Mouse (Mus musculus): ENCODE results near the gene Nol4l. TPM values are rescaled to one million over a fixed set of nuclear protein-coding genes. Genes with fewer than 3 reads are reported as not detected.

Nol4l gene
- polyA plus RNA-seq, 1 experiment from 2014 or later: 5.8 TPM

GRCm38 (mm10) chr2:153444254-153445136 lies 85.3 kb downstream of the Nol4l start:
- 2% methylated on average over 29 of the region's 64 CpGs for WGBS (ENCODE audit: missing documents)
- no peaks in the 10 kb centered on the region for H3K36me3 ChIP-seq (ENCODE audit: inconsistent target)
- no peaks in the 10 kb centered on the region for H3K79me2 ChIP-seq (ENCODE audit: inconsistent target)
- H3K27ac ChIP-seq: no peak overlapping the region
- H3K4me3 ChIP-seq (ENCODE audit: inconsistent target): peak overlapping the region; percentile 33

GRCm38 (mm10) chr2:153443434-153444240 lies 86.1 kb downstream of the Nol4l start:
- H3K79me2 ChIP-seq (ENCODE audit: inconsistent target): no peaks in the 10 kb centered on the region
- peak overlapping the region; percentile 13; the same call in 1 of the 2 replicates for H3K4me3 ChIP-seq (ENCODE audit: inconsistent target)
- no peaks in the 10 kb centered on the region for H3K36me3 ChIP-seq (ENCODE audit: inconsistent target)
- no peak overlapping the region for H3K27ac ChIP-seq
- WGBS (ENCODE audit: missing documents): 8% methylated on average over 49 of the region's 59 CpGs

- Histone ChIP-seq H3K79me2 (ENCODE audit: inconsistent target) (no peaks in the 10 kb centered on the region), H3K27ac (no peak overlapping the region), H3K36me3 (ENCODE audit: inconsistent target) (no peaks in the 10 kb centered on the region), H3K4me3 (ENCODE audit: inconsistent target) (no peak overlapping the region)
- 86% methylated on average over 5 of the region's 5 CpGs for WGBS (ENCODE audit: missing documents)
Measured at GRCm38 (mm10) chr2:153442720-153443119, 87.1 kb downstream of the Nol4l start.

- no peaks in the 10 kb centered on the region for H3K79me2 ChIP-seq (ENCODE audit: inconsistent target)
- H3K36me3 ChIP-seq (ENCODE audit: inconsistent target): no peaks in the 10 kb centered on the region
- H3K4me3 ChIP-seq (ENCODE audit: inconsistent target): no peak overlapping the region
- no peak overlapping the region for H3K27ac ChIP-seq
- WGBS (ENCODE audit: missing documents): 96% methylated on average over 3 of the region's 3 CpGs
Measured at GRCm38 (mm10) chr2:153441228-153441627, 88.5 kb downstream of the Nol4l start.

- Histone ChIP-seq H3K27ac (no peak overlapping the region), H3K36me3 (ENCODE audit: inconsistent target) (no peaks in the 10 kb centered on the region), H3K79me2 (ENCODE audit: inconsistent target) (no peaks in the 10 kb centered on the region), H3K4me3 (ENCODE audit: inconsistent target) (no peak overlapping the region)
- WGBS (ENCODE audit: missing documents): 90% methylated on average over 2 of the region's 2 CpGs
Measured at GRCm38 (mm10) chr2:153440755-153441154, 89.0 kb downstream of the Nol4l start.

- Histone ChIP-seq H3K27ac (no peak overlapping the region), H3K36me3 (ENCODE audit: inconsistent target) (0 out of 2 replicates have a peak, but pooled peaks cover 5% of the 10 kb centered on the region)
Measured at GRCm38 (mm10) chr2:153437306-153437659, 92.5 kb downstream of the Nol4l start.

GRCm38 (mm10) chr2:153436641-153437305 lies 93.0 kb downstream of the Nol4l start:
- 79% methylated on average over 6 of the region's 6 CpGs for WGBS (ENCODE audit: missing documents)
- Histone ChIP-seq H3K4me3 (ENCODE audit: inconsistent target) (no peak overlapping the region), H3K27ac (no peak overlapping the region), H3K79me2 (ENCODE audit: inconsistent target) (no peaks in the 10 kb centered on the region), H3K36me3 (ENCODE audit: inconsistent target) (0 out of 2 replicates have a peak, but pooled peaks cover 5% of the 10 kb centered on the region)

More at GRCm38 (mm10) chr2:153437306-153437659, 92.5 kb downstream of the Nol4l start:
- no peak overlapping the region for H3K4me3 ChIP-seq (ENCODE audit: inconsistent target)
- 82% methylated on average over 2 of the region's 2 CpGs for WGBS (ENCODE audit: missing documents)
- no peaks in the 10 kb centered on the region for H3K79me2 ChIP-seq (ENCODE audit: inconsistent target)

- 97% methylated on average over 6 of the region's 9 CpGs for WGBS (ENCODE audit: missing documents)
- H3K27ac ChIP-seq: no peak overlapping the region
- 0 out of 2 replicates have a peak, but pooled peaks cover 5% of the 10 kb centered on the region for H3K36me3 ChIP-seq (ENCODE audit: inconsistent target)
Measured at GRCm38 (mm10) chr2:153434880-153435831, 94.6 kb downstream of the Nol4l start.

GRCm38 (mm10) chr2:153433859-153434258 lies 95.9 kb downstream of the Nol4l start:
- Histone ChIP-seq H3K27ac (no peak overlapping the region), H3K36me3 (ENCODE audit: inconsistent target) (0 out of 2 replicates have a peak, but pooled peaks cover 5% of the 10 kb centered on the region), H3K4me3 (ENCODE audit: inconsistent target) (no peak overlapping the region), H3K79me2 (ENCODE audit: inconsistent target) (no peaks in the 10 kb centered on the region)
- WGBS (ENCODE audit: missing documents): 87% methylated on average over 3 of the region's 3 CpGs

More at GRCm38 (mm10) chr2:153434880-153435831, 94.6 kb downstream of the Nol4l start:
- H3K79me2 ChIP-seq (ENCODE audit: inconsistent target): no peaks in the 10 kb centered on the region
- H3K4me3 ChIP-seq (ENCODE audit: inconsistent target): no peak overlapping the region

GRCm38 (mm10) chr2:153432492-153432891 lies 97.3 kb downstream of the Nol4l start:
- Histone ChIP-seq H3K79me2 (ENCODE audit: inconsistent target) (no peaks in the 10 kb centered on the region), H3K27ac (no peak overlapping the region), H3K4me3 (ENCODE audit: inconsistent target) (no peak overlapping the region), H3K36me3 (ENCODE audit: inconsistent target) (0 out of 2 replicates have a peak, but pooled peaks cover 5% of the 10 kb centered on the region)
- 84% methylated on average over 7 of the region's 7 CpGs for WGBS (ENCODE audit: missing documents)

- Histone ChIP-seq H3K79me2 (ENCODE audit: inconsistent target) (no peaks in the 10 kb centered on the region), H3K4me3 (ENCODE audit: inconsistent target) (no peak overlapping the region), H3K27ac (no peak overlapping the region), H3K36me3 (ENCODE audit: inconsistent target) (0 out of 2 replicates have a peak, but pooled peaks cover 5% of the 10 kb centered on the region)
- 100% methylated on average over 1 of the region's 1 CpGs for WGBS (ENCODE audit: missing documents)
Measured at GRCm38 (mm10) chr2:153430571-153430970, 99.2 kb downstream of the Nol4l start.

GRCm38 (mm10) chr2:153428485-153428884 lies 101.3 kb downstream of the Nol4l start:
- Histone ChIP-seq H3K27ac (no peak overlapping the region), H3K4me3 (ENCODE audit: inconsistent target) (no peak overlapping the region), H3K36me3 (ENCODE audit: inconsistent target) (0 out of 2 replicates have a peak, but pooled peaks cover under 1% of the 10 kb centered on the region), H3K79me2 (ENCODE audit: inconsistent target) (no peaks in the 10 kb centered on the region)
- 84% methylated on average over 2 of the region's 2 CpGs for WGBS (ENCODE audit: missing documents)

GRCm38 (mm10) chr2:153426931-153427330 lies 102.8 kb downstream of the Nol4l start:
- H3K27ac ChIP-seq: no peak overlapping the region
- no peak overlapping the region for H3K4me3 ChIP-seq (ENCODE audit: inconsistent target)
- WGBS (ENCODE audit: missing documents): 78% methylated on average over 2 of the region's 2 CpGs
- no peaks in the 10 kb centered on the region for H3K79me2 ChIP-seq (ENCODE audit: inconsistent target)
- no peaks in the 10 kb centered on the region for H3K36me3 ChIP-seq (ENCODE audit: inconsistent target)

Measured in macrophage (primary cell).